Mouse (Mus musculus): ENCODE measurements at regions not wholly inside any gene's neighbourhood (a gene's known extent, or its start where the extent isn't known, plus 50 kb on each side); places are given as distances from the start of the nearest gene placed in this dataset.
A peak's percentile ranks its signal among the peaks of the same experiment; 100 is the strongest.

GRCm38 (mm10) chr15:42921618-42922017 lies 2787.5 kb downstream of the 9330182O14Rik start:
- no peaks in the 10 kb centered on the region for H3K4me1 ChIP-seq (ENCODE audit: control insufficient read depth, insufficient read depth, low read length)
- H3K4me3 ChIP-seq (replicated peaks; ENCODE audit: insufficient read depth, low read depth, low read length), result no peak overlapping the region
- TF ChIP-seq POLR2A (IDR thresholded peaks at IDR 0.05; ENCODE audit: borderline replicate concordance, insufficient read depth, low read length) (no peak), CTCF (IDR thresholded peaks at IDR 0.05; ENCODE audit: borderline replicate concordance, insufficient read depth, low read depth, low read length) (peak; percentile 15; the same call in 1 of the 2 replicates)
- 30% methylated on average over 3 of the region's 3 CpGs for WGBS
- DNase-seq, result no peak
- H3K27me3 ChIP-seq (ENCODE audit: control insufficient read depth, insufficient read depth, low read length), result no peaks in the 10 kb centered on the region
- no peak overlapping the region for H3K27ac ChIP-seq (ENCODE audit: insufficient read depth, low read length)

- Histone ChIP-seq H3K4me3 (replicated peaks; ENCODE audit: insufficient read depth, low read depth, low read length) (no peak overlapping the region), H3K27ac (ENCODE audit: insufficient read depth, low read length) (no peak overlapping the region), H3K4me1 (ENCODE audit: control insufficient read depth, insufficient read depth, low read length) (no peaks in the 10 kb centered on the region), H3K27me3 (ENCODE audit: control insufficient read depth, insufficient read depth, low read length) (no peaks in the 10 kb centered on the region)
- WGBS, result 80% methylated on average over 4 of the region's 4 CpGs
- no peak for TF ChIP-seq POLR2A (IDR thresholded peaks at IDR 0.05; ENCODE audit: borderline replicate concordance, insufficient read depth, low read length)
- TF ChIP-seq CTCF (IDR thresholded peaks at IDR 0.05; ENCODE audit: borderline replicate concordance, insufficient read depth, low read depth, low read length), result no peak
- DNase-seq, result no peak
Observed at GRCm38 (mm10) chr15:42928331-42928730, 2794.2 kb downstream of the 9330182O14Rik start.

- WGBS, result 68% methylated on average over 1 of the region's 1 CpGs
- Histone ChIP-seq H3K4me1 (ENCODE audit: control insufficient read depth, insufficient read depth, low read length) (no peaks in the 10 kb centered on the region), H3K27me3 (ENCODE audit: control insufficient read depth, insufficient read depth, low read length) (no peaks in the 10 kb centered on the region), H3K27ac (ENCODE audit: insufficient read depth, low read length) (no peak overlapping the region), H3K4me3 (replicated peaks; ENCODE audit: insufficient read depth, low read depth, low read length) (no peak overlapping the region)
- TF ChIP-seq POLR2A (IDR thresholded peaks at IDR 0.05; ENCODE audit: borderline replicate concordance, insufficient read depth, low read length), result no peak
- TF ChIP-seq CTCF (IDR thresholded peaks at IDR 0.05; ENCODE audit: borderline replicate concordance, insufficient read depth, low read depth, low read length), result no peak
- no peak for DNase-seq
Observed at GRCm38 (mm10) chr15:42944610-42945009, 2810.4 kb downstream of the 9330182O14Rik start.

GRCm38 (mm10) chr15:42955167-42955566 lies 2821.0 kb downstream of the 9330182O14Rik start:
- no peak for DNase-seq
- Histone ChIP-seq H3K4me3 (replicated peaks; ENCODE audit: insufficient read depth, low read depth, low read length) (no peak overlapping the region), H3K27me3 (ENCODE audit: control insufficient read depth, insufficient read depth, low read length) (no peaks in the 10 kb centered on the region), H3K4me1 (ENCODE audit: control insufficient read depth, insufficient read depth, low read length) (no peaks in the 10 kb centered on the region), H3K27ac (ENCODE audit: insufficient read depth, low read length) (no peak overlapping the region)
- no peak for TF ChIP-seq POLR2A (IDR thresholded peaks at IDR 0.05; ENCODE audit: borderline replicate concordance, insufficient read depth, low read length)
- TF ChIP-seq CTCF (IDR thresholded peaks at IDR 0.05; ENCODE audit: borderline replicate concordance, insufficient read depth, low read depth, low read length), result no peak
- WGBS, result 81% methylated on average over 4 of the region's 4 CpGs

GRCm38 (mm10) chr15:42962747-42963338 lies 2828.7 kb downstream of the 9330182O14Rik start:
- 23% methylated on average over 11 of the region's 11 CpGs for WGBS
- peak; percentile 57 to 59 for DNase-seq

GRCm38 (mm10) chr15:42965314-42965713 lies 2831.1 kb downstream of the 9330182O14Rik start:
- Histone ChIP-seq H3K4me1 (ENCODE audit: control insufficient read depth, insufficient read depth, low read length) (no peaks in the 10 kb centered on the region), H3K27ac (ENCODE audit: insufficient read depth, low read length) (no peak overlapping the region), H3K27me3 (ENCODE audit: control insufficient read depth, insufficient read depth, low read length) (no peaks in the 10 kb centered on the region), H3K4me3 (replicated peaks; ENCODE audit: insufficient read depth, low read depth, low read length) (no peak overlapping the region)
- DNase-seq, result no peak
- TF ChIP-seq POLR2A (IDR thresholded peaks at IDR 0.05; ENCODE audit: borderline replicate concordance, insufficient read depth, low read length), result no peak
- no peak for TF ChIP-seq CTCF (IDR thresholded peaks at IDR 0.05; ENCODE audit: borderline replicate concordance, insufficient read depth, low read depth, low read length)
- WGBS, result 77% methylated on average over 3 of the region's 3 CpGs

More at GRCm38 (mm10) chr15:42962747-42963338, 2828.7 kb downstream of the 9330182O14Rik start:
- TF ChIP-seq POLR2A (IDR thresholded peaks at IDR 0.05; ENCODE audit: borderline replicate concordance, insufficient read depth, low read length) (no peak), CTCF (IDR thresholded peaks at IDR 0.05; ENCODE audit: borderline replicate concordance, insufficient read depth, low read depth, low read length) (peak; percentile 64)
- H3K4me3 ChIP-seq (replicated peaks; ENCODE audit: insufficient read depth, low read depth, low read length), result peak overlapping the region; percentile 4
- no peaks in the 10 kb centered on the region for H3K4me1 ChIP-seq (ENCODE audit: control insufficient read depth, insufficient read depth, low read length)
- no peak overlapping the region for H3K27ac ChIP-seq (ENCODE audit: insufficient read depth, low read length)
- no peaks in the 10 kb centered on the region for H3K27me3 ChIP-seq (ENCODE audit: control insufficient read depth, insufficient read depth, low read length)

Measured in cerebellum, adult 2 months (tissue).